Mouse (Mus musculus) liver, embryonic 12.5 days (tissue): ENCODE results near the gene Rrp9. TPM values are rescaled to one million over a fixed set of nuclear protein-coding genes. Genes with fewer than 3 reads are reported as not detected.
"Not testable (repeated sequence)": the region's sequence is repeated elsewhere in the genome, so short reads cannot be mapped to it uniquely, and the experiment has no call there.

Source experiments
- ATAC-seq: fragments of 200-750 bp; cut with Nextera tagmentation; 2 replicates; pipeline ENCODE4 v1.8.0; 2017; ENCODE audit warnings: moderate number of reproducible peaks, mild to moderate bottlenecking, moderate library complexity
- H3K27ac ChIP-seq: fragments of 300-500 bp; sonication (generic); 2 replicates; pipeline ENCODE4 v1.5.1; 2016; ENCODE audit warnings: mild to moderate bottlenecking
- H3K27me3 ChIP-seq: fragments of 300-500 bp; sonication (generic); replicated peaks from 2 replicates; pipeline ENCODE4 v1.6.1; 2016; ENCODE audit warnings: mild to moderate bottlenecking, moderate library complexity
- H3K36me3 ChIP-seq: fragments of 300-500 bp; sonication (generic); 2 replicates; pipeline ENCODE4 v1.6.1; 2016; ENCODE audit warnings: mild to moderate bottlenecking, moderate library complexity
- H3K4me1 ChIP-seq: fragments of 300-500 bp; sonication (generic); 2 replicates; pipeline ENCODE4 v1.6.1; 2016
- H3K4me2 ChIP-seq: fragments of 300-500 bp; sonication (generic); 2 replicates; pipeline ENCODE4 v1.6.1; 2016; ENCODE audit warnings: mild to moderate bottlenecking, moderate library complexity
- H3K4me3 ChIP-seq: fragments of 300-500 bp; sonication (generic); 2 replicates; pipeline ENCODE4 v1.5.1; 2016; ENCODE audit warnings: mild to moderate bottlenecking, moderate library complexity
- H3K9ac ChIP-seq: fragments of 300-500 bp; sonication (generic); 2 replicates; pipeline ENCODE4 v1.6.1; 2016; ENCODE audit warnings: mild to moderate bottlenecking, moderate library complexity
- H3K9me3 ChIP-seq: fragments of 300-500 bp; sonication (generic); replicated peaks from 2 replicates; pipeline ENCODE4 v1.6.1; 2016; ENCODE audit warnings: mild to moderate bottlenecking, moderate library complexity
- WGBS: fragments of 180-500 bp; shearing (Covaris S2); methylation state at CpG from one replicate; pipeline ENCODE4 v1.1.7; 2016; ENCODE audit not compliant: insufficient replicate concordance; 5-methylcytosine and 5-hydroxymethylcytosine counted together
- polyA plus RNA-seq: library from polyadenylated mRNA; unstranded; fragments of >200 nt; fragmentation: Nextera tagmentation; extraction: Ambion mirVana; gene quantifications from 2 replicates; pipeline ENCODE4 v1.2.1, GENCODE M21; 2016

Gene Rrp9
- polyA plus RNA-seq, 1 experiment from 2014 or later, result 58.0 TPM

DNA sequence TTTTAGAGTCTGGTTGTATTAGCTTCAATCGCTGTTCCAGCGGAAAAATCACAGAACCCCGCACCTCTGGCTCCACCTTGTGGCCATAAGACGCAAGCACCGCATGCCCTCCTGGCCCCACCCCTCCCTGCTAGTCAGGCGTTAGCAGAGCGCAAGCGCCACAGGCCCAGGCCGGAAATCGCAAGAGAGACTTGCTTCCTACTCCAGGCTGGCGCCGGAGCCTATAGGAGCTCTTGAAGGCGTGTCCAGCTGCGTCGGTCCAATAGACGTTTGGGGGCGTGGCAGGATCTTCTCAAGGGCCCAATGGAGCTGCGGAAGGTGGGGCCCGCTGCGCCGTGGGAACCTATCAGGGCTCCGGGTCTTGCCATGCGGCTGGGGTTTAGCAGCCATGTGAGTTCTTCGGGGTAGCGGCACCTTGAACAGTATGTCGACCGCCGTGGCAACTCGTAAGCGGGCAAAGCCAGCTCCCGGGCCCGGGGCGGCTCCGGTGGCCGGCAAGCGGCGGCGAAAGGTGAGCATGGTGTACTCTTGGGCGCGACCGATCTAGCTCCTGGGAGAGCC, 1.2 kb downstream of the Rrp9 start, which contains the start of gene Parp3:
Gene Parp3 (minus strand): TSS at position 26 of the 561 bp plus-strand sequence.
- no peaks in the 10 kb centered on the region for H3K27me3 ChIP-seq
- no peaks in the 10 kb centered on the region for H3K9me3 ChIP-seq
- peaks cover 33% of the 10 kb centered on the region for H3K36me3 ChIP-seq
- ATAC-seq, result peak; percentile 97
- H3K4me1 ChIP-seq, result peaks cover 45% of the 10 kb centered on the region
- peak within 1 kb of the TSS; percentile 69 for H3K4me3 ChIP-seq
- peak within 1 kb of the TSS; percentile 85 for H3K4me2 ChIP-seq
- H3K9ac ChIP-seq, result peak within 1 kb of the TSS; percentile 61
- peak within 1 kb of the TSS; percentile 4; the same call in 1 of the 2 replicates for H3K27ac ChIP-seq
- WGBS, result under 1% methylated on average over 41 of the region's 41 CpGs

DNA sequence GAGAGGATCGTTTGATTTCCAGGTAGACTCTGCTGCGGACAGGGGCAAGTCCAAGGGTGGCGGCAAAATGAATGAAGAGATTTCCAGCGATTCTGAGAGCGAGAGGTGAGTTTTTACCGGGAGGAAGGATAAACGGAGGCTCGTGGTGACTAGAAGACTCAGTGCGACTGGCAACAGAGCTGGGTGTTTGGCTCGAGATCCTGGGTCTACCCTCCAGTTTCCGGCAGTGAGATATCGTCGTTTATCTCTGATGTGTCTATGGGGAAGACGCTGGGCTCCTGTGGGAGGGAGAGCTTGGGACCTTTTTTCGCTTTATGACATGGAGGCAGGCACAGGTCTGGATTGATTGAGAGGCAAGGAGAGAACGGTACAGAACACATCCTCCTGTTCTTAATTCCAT, 1.9 kb downstream of the Rrp9 start:
- WGBS, result 1% methylated on average over 16 of the region's 16 CpGs
- Histone ChIP-seq H3K9me3 (no peaks in the 10 kb centered on the region), H3K27ac (no peak overlapping the region), H3K4me1 (peaks cover 45% of the 10 kb centered on the region), H3K27me3 (no peaks in the 10 kb centered on the region), H3K4me2 (peak overlapping the region; percentile 85), H3K4me3 (peak overlapping the region; percentile 69), H3K36me3 (peaks cover 39% of the 10 kb centered on the region), H3K9ac (peak overlapping the region; percentile 61)
- no peak for ATAC-seq

DNA sequence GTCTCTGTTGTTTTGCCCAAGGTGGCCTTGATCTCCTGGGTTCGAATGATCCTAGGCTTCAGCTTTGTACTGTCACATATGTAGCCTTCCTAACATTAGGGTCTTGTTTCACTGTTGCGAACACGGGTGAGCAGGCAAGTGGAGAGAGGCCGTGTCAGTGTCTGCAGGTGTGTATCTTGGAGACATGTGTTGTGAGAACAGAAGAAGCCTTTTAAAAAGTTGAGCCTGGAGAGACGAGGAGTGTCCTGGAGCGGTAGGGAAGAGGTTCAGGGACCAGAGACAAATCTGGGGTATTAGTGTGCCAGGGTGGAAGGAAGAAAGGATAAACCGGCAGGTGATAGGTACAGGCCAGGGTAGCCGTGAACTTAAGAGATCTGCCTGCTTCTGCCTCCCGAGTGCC, 2.3 kb downstream of the Rrp9 start:
- Histone ChIP-seq H3K36me3 (peaks cover 44% of the 10 kb centered on the region), H3K4me2 (peak overlapping the region; percentile 85), H3K9ac (peak overlapping the region; percentile 61), H3K4me3 (peak overlapping the region; percentile 69), H3K4me1 (peaks cover 45% of the 10 kb centered on the region), H3K9me3 (no peaks in the 10 kb centered on the region), H3K27ac (no peak overlapping the region), H3K27me3 (no peaks in the 10 kb centered on the region)
- WGBS, result 59% methylated on average over 9 of the region's 9 CpGs
- ATAC-seq, result no peak

DNA sequence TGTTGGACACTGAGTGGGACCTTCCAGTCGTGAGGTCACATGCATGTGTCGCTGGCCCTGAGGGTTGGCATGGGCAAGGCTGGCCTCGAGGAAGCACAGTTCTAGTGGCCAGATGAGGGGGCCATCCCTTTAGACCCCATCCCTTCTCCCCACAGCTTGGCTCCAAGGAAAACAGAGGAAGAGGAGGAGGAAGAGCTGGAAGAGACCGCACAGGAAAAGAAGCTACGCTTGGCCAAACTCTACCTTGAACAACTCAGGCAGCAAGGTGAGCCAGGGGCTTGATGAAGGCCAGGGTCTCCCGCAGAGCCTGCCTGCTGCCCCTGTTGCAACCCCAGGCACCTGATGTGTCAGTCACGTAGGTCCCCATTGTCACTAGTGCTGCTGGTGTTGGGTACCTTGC, 4.8 kb downstream of the Rrp9 start:
- H3K9ac ChIP-seq, result no peak overlapping the region
- no peaks in the 10 kb centered on the region for H3K9me3 ChIP-seq
- no peak for ATAC-seq
- 82% methylated on average over 7 of the region's 7 CpGs for WGBS
- H3K36me3 ChIP-seq, result peaks cover 68% of the 10 kb centered on the region
- H3K27me3 ChIP-seq, result no peaks in the 10 kb centered on the region
- H3K4me3 ChIP-seq, result no peak overlapping the region
- peaks cover 27% of the 10 kb centered on the region for H3K4me1 ChIP-seq
- no peak overlapping the region for H3K4me2 ChIP-seq
- H3K27ac ChIP-seq, result no peak overlapping the region

DNA sequence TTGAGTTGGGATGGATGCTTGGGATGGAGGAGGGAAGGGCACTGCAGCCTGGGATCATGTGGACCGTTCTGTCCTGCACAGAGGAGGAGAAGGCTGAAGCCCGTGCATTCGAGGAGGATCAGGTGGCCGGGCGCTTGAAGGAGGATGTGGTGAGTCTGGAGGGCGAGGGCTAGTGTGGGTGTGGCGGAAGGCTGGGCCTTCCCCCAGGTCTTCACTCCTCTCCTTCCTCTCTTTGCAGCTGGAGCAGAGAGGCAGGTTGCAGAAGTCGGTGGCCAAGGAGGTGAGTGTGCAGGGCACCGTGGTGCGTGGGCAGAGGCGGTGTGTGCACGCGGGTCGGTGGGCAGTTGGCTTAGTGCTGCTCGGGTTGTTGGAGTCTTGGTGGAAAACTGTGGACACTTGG, 5.3 kb downstream of the Rrp9 start:
- peaks cover 21% of the 10 kb centered on the region for H3K4me1 ChIP-seq
- H3K9me3 ChIP-seq, result no peaks in the 10 kb centered on the region
- no peak for ATAC-seq
- H3K36me3 ChIP-seq, result peaks cover 74% of the 10 kb centered on the region
- no peak overlapping the region for H3K4me3 ChIP-seq
- H3K9ac ChIP-seq, result no peak overlapping the region
- 81% methylated on average over 15 of the region's 15 CpGs for WGBS
- H3K27me3 ChIP-seq, result no peaks in the 10 kb centered on the region
- H3K27ac ChIP-seq, result no peak overlapping the region
- H3K4me2 ChIP-seq, result no peak overlapping the region

DNA sequence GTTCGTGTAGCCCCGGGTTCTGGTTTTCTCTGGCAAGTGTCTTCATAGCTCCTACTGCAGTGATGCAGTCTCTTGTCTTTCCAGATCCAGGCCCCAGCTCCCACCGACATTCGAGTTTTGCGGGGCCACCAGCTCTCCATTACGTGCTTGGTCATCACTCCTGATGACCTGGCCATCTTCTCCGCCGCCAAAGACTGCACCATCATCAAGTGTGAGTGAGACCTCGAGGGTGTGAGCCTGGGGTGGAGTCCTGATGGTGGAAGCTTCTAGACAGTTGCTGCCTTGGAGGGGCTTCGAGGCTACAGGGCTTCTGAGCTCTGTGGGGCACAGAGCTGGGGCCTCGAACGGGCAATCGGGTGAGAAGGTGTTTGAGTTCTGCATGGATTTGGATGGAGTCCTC, 5.9 kb downstream of the Rrp9 start:
- H3K27me3 ChIP-seq, result no peaks in the 10 kb centered on the region
- H3K36me3 ChIP-seq, result peaks cover 76% of the 10 kb centered on the region
- no peak overlapping the region for H3K9ac ChIP-seq
- ATAC-seq, result no peak
- H3K4me2 ChIP-seq, result no peak overlapping the region
- no peak overlapping the region for H3K4me3 ChIP-seq
- no peak overlapping the region for H3K27ac ChIP-seq
- 86% methylated on average over 13 of the region's 13 CpGs for WGBS
- H3K9me3 ChIP-seq, result no peaks in the 10 kb centered on the region
- H3K4me1 ChIP-seq, result peaks cover 15% of the 10 kb centered on the region

DNA sequence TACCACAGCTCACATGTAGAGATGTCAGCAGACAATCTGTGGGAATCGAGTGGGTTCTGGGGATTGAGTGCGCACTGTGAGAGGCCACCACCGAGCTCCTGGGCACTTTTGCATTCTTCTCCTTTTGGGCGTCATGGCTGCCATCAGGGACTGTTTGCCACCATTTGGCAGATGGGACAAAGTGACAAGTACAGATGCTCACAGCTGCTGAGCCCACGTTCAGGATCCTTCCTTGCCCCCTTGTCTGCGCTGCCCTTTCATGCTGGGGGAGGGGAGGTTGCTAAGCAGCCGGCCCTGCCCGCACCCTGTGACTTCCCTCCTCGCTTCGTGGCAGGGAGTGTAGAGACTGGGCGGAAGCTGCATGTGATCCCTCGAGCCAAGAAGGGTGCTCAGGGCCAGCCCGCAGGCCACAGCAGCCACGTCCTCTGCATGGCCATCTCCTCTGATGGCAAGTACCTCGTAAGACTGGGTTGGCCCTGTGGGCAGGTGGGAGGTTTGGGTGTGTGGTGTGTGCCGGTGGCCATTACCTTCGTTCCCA, 6.9 kb downstream of the Rrp9 start:
- no peak overlapping the region for H3K4me3 ChIP-seq
- no peaks in the 10 kb centered on the region for H3K9me3 ChIP-seq
- H3K9ac ChIP-seq, result no peak overlapping the region
- H3K36me3 ChIP-seq, result peaks cover 76% of the 10 kb centered on the region
- H3K4me1 ChIP-seq, result peaks cover 10% of the 10 kb centered on the region
- no peak for ATAC-seq
- no peak overlapping the region for H3K4me2 ChIP-seq
- 77% methylated on average over 17 of the region's 17 CpGs for WGBS
- H3K27me3 ChIP-seq, result no peaks in the 10 kb centered on the region
- H3K27ac ChIP-seq, result no peak overlapping the region

DNA sequence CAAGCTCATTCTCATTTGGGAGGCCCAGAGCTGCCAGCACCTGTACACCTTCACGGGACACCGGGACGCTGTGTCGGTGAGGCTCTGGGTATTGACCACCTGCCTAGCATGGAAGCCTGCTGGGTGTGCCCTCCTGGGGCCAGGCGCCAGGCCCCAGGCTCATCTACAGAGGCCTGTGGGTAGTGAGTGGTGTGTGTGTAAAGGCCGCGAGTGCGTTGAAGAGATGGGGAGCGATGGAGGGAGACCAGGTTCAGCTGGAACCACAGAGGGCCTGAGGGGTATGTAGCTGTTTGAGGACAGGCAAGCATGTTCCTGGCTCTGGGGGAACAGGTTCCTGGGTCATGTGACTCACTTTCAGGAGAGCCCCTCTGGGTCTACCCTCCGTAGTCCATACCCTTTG, 7.4 kb downstream of the Rrp9 start:
- peaks cover 6% of the 10 kb centered on the region for H3K4me1 ChIP-seq
- H3K36me3 ChIP-seq, result peaks cover 76% of the 10 kb centered on the region
- ATAC-seq, result no peak
- no peak overlapping the region for H3K27ac ChIP-seq
- H3K9me3 ChIP-seq, result no peaks in the 10 kb centered on the region
- no peak overlapping the region for H3K4me2 ChIP-seq
- H3K9ac ChIP-seq, result no peak overlapping the region
- H3K4me3 ChIP-seq, result no peak overlapping the region
- 91% methylated on average over 10 of the region's 10 CpGs for WGBS
- H3K27me3 ChIP-seq, result no peaks in the 10 kb centered on the region

DNA sequence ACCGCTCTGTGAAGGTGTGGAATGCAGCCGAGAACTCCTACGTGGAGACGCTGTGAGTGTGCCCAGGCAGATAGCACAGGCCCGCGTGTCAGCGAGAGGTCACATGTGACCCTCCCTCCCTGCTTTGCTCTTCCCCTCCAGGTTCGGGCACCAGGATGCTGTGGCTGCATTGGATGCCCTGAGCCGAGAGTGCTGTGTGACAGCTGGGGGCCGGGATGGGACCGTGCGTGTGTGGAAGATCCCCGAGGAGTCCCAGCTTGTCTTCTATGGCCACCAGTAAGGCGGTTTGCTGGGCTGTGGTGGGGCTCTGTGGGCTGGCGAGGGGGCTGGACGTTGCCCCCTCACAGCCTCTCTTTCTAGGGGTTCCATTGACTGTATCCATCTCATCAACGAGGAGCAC, 7.8 kb downstream of the Rrp9 start:
- no peak overlapping the region for H3K27ac ChIP-seq
- no peaks in the 10 kb centered on the region for H3K27me3 ChIP-seq
- H3K4me3 ChIP-seq, result no peak overlapping the region
- no peak overlapping the region for H3K9ac ChIP-seq
- no peak overlapping the region for H3K4me2 ChIP-seq
- H3K9me3 ChIP-seq, result no peaks in the 10 kb centered on the region
- no peak for ATAC-seq
- H3K36me3 ChIP-seq, result peaks cover 76% of the 10 kb centered on the region
- peaks cover under 1% of the 10 kb centered on the region for H3K4me1 ChIP-seq
- WGBS, result 85% methylated on average over 17 of the region's 17 CpGs

DNA sequence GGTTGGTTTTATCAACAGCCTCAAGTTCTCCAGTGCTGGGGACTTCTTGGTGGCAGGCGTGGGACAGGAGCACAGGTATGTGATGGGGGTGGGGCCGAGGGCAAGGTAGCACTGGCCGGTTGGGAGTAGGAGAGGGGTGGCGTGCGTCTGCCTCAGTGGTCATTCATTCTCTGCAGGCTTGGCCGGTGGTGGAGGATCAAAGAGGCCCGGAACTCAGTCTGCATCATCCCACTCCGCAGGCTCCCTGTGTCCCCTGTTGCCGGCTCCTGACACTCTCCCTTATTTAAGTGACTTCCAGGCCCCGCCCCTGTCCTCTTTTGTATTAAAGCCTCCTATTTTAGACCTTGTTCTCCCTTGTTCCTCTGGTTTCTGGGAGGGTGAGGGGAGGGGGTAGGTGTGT, 9.3 kb downstream of the Rrp9 start:
- H3K4me2 ChIP-seq, result no peak overlapping the region
- ATAC-seq, result no peak
- no peaks in the 10 kb centered on the region for H3K27me3 ChIP-seq
- no peaks in the 10 kb centered on the region for H3K9me3 ChIP-seq
- 74% methylated on average over 10 of the region's 10 CpGs for WGBS
- no peaks in the 10 kb centered on the region for H3K4me1 ChIP-seq
- H3K4me3 ChIP-seq, result no peak overlapping the region
- no peak overlapping the region for H3K9ac ChIP-seq
- H3K27ac ChIP-seq, result no peak overlapping the region
- H3K36me3 ChIP-seq, result peaks cover 62% of the 10 kb centered on the region

DNA sequence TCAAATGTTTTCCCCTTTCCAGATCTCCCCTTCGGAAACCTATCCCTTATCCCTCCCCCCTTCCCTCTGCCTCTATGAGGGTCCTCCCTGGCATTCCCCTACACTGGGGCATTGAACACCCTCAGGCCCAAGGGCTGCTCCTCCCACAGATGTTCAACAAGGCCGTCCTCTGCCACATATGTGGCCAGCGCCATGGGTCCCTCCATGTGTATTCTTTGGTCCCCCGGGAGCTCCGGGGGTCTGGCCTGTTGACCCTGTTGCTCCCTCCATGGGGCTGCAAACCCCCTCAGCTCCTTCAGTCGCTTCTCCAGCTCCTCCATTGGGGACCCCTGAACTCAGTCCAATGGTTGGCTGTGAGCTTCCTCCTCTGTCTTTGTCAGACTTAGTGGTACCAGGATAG, 11.8 kb downstream of the Rrp9 start:
- not testable (repeated sequence) for H3K9ac ChIP-seq, H3K9me3 ChIP-seq, H3K4me2 ChIP-seq, H3K27me3 ChIP-seq, H3K4me3 ChIP-seq, ATAC-seq, H3K4me1 ChIP-seq, H3K27ac ChIP-seq
- 76% methylated on average over 6 of the region's 6 CpGs for WGBS
- peaks cover 37% of the 10 kb centered on the region for H3K36me3 ChIP-seq

DNA sequence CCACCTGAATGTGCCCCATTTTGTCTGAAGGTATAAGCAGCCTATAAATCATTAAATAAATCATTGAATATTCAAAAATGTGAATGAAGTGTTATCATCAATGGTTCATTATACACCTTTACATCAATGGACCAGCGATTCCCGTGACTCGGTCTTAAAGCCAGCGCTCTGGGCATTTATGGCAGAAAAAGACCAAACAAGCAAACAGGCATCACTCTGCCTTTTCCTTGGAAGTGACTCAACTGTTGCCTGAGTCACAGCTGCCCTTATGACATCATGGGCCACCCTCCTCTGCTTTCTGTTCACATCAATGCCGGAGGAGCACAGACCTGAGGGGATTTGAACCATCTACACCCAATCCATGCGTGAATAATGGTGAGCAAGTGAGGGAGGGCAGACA, 23.9 kb downstream of the Rrp9 start, which contains the start of gene Iqcf1:
Gene Iqcf1 (plus strand): TSS at position 301 of the 400 bp plus-strand sequence.
- Histone ChIP-seq H3K9ac (no peak within 1 kb of the TSS), H3K4me2 (no peak within 1 kb of the TSS), H3K9me3 (no peaks in the 10 kb centered on the region), H3K4me1 (no peaks in the 10 kb centered on the region), H3K27me3 (no peaks in the 10 kb centered on the region), H3K36me3 (no peaks in the 10 kb centered on the region), H3K4me3 (no peak within 1 kb of the TSS), H3K27ac (no peak within 1 kb of the TSS)
- no peak for ATAC-seq
- WGBS, result 84% methylated on average over 6 of the region's 6 CpGs

DNA sequence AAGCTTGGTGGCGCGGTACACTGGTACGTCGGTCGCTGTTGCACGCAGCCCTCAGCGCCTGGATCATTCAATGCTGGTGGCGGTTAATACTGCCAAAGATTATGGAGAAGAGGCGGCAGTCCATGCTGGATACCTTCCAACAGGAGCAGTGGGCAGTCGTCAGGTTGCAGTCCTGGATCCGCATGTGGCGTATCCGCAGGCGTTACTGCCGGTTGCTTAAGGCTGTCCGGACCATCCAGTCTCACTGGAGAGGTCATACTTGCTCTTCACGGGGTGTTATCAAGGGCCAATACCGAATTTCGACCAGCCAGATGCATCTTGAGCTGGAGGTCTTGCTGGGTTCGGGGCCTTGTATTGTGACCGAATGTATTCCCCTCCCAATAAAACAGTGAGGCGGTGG, 26.1 kb downstream of the Rrp9 start:
- Histone ChIP-seq H3K27ac (no peak overlapping the region), H3K9ac (no peak overlapping the region), H3K4me3 (no peak overlapping the region), H3K27me3 (no peaks in the 10 kb centered on the region), H3K4me2 (no peak overlapping the region), H3K9me3 (no peaks in the 10 kb centered on the region), H3K4me1 (no peaks in the 10 kb centered on the region), H3K36me3 (no peaks in the 10 kb centered on the region)
- ATAC-seq, result no peak
- 80% methylated on average over 22 of the region's 22 CpGs for WGBS
